Mouse (Mus musculus) heart, adult 11 months (tissue): ENCODE results near the gene Bicral.

ENCODE experiments used
- DNase-seq: peaks from one replicate; pipeline ENCODE4 v3.0.0; 2022

Gene Bicral

GRCm38 (mm10) chr17:46840304-46841010 is 17.8 kb downstream of the Bicral start:
- DNase-seq: no peak

GRCm38 (mm10) chr17:46838396-46838920 is 19.8 kb downstream of the Bicral start:
- DNase-seq: no peak

- no peak for DNase-seq
Measured at GRCm38 (mm10) chr17:46837897-46838296, 20.4 kb downstream of the Bicral start.

GRCm38 (mm10) chr17:46835093-46835715 is 23.1 kb downstream of the Bicral start:
- DNase-seq: peak; percentile 92

GRCm38 (mm10) chr17:46832981-46833305 is 25.3 kb downstream of the Bicral start:
- no peak for DNase-seq

GRCm38 (mm10) chr17:46832101-46832980 is 25.9 kb downstream of the Bicral start:
- DNase-seq: peak; percentile 98

- no peak for DNase-seq
Measured at GRCm38 (mm10) chr17:46829856-46830535, 28.3 kb downstream of the Bicral start.

- no peak for DNase-seq
Measured at GRCm38 (mm10) chr17:46828935-46829334, 29.3 kb downstream of the Bicral start.

GRCm38 (mm10) chr17:46823091-46823490 is 35.2 kb downstream of the Bicral start:
- no peak for DNase-seq

GRCm38 (mm10) chr17:46820628-46821027 is 37.7 kb downstream of the Bicral start:
- no peak for DNase-seq

- DNase-seq: no peak
Measured at GRCm38 (mm10) chr17:46817734-46818158, 40.5 kb downstream of the Bicral start.

- no peak for DNase-seq
Measured at GRCm38 (mm10) chr17:46816306-46816705, 42.0 kb downstream of the Bicral start.

- DNase-seq: no peak
Measured at GRCm38 (mm10) chr17:46814497-46814896, 43.8 kb downstream of the Bicral start.

- no peak for DNase-seq
Measured at GRCm38 (mm10) chr17:46813637-46814036, 44.6 kb downstream of the Bicral start.

- no peak for DNase-seq
Measured at GRCm38 (mm10) chr17:46812442-46812841, 45.8 kb downstream of the Bicral start.

GRCm38 (mm10) chr17:46810672-46811071 is 47.6 kb downstream of the Bicral start:
- no peak for DNase-seq

GRCm38 (mm10) chr17:46809131-46809830 is 49.0 kb downstream of the Bicral start:
- DNase-seq: no peak

GRCm38 (mm10) chr17:46808376-46808775 is 49.9 kb downstream of the Bicral start:
- DNase-seq: no peak

- DNase-seq: no peak
Measured at GRCm38 (mm10) chr17:46801761-46802160, 56.5 kb downstream of the Bicral start.

- DNase-seq: no peak
Measured at GRCm38 (mm10) chr17:46799680-46800079, 58.6 kb downstream of the Bicral start.

GRCm38 (mm10) chr17:46797386-46797785 is 60.9 kb downstream of the Bicral start:
- DNase-seq: no peak

GRCm38 (mm10) chr17:46796743-46797142 is 61.5 kb downstream of the Bicral start:
- no peak for DNase-seq
